Mouse (Mus musculus) thymus, adult 2 months (tissue): ENCODE measurements around the gene C1qtnf5.

Source experiments
- CTCF ChIP-seq: fragments of 200-500 bp; IDR thresholded peaks from 2 replicates; pipeline ENCODE4 v1.5.1; 2012; ENCODE audit warnings: mild to moderate bottlenecking, control low read depth, low read length, moderate library complexity, borderline replicate concordance; ENCODE audit not compliant: control insufficient read depth, poor library complexity, insufficient read depth; ENCODE audit errors: extremely low read depth
- POLR2A ChIP-seq: fragments of 200-500 bp; IDR thresholded peaks from 2 replicates; pipeline ENCODE4 v1.6.1; 2012; ENCODE audit warnings: mild to moderate bottlenecking, low read length, control low read depth, moderate library complexity; ENCODE audit not compliant: control insufficient read depth, poor library complexity, insufficient read depth; ENCODE audit errors: extremely low read depth

DNA sequence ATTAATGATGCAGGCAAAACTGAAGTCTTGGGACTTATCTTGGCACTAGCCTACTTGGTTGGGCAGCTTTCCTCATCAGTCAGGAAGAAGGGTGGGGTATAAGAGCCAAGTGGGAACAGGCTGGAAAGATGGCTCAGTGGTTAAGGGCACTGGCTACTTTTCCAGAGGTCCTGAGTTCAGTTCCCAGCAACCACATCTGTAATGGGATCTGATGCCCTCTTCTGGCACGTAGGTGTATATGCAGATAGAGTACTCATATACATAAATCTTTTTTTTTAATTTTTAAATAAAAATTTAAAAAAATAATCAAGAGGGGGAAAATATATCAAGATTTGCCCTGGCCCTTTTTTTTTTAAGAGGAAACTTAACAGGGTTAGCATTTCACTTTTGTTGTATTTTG, 41.9 kb upstream of the C1qtnf5 start:
- TF ChIP-seq CTCF (no peak), POLR2A (no peak)
